Mouse (Mus musculus) testis, postnatal 14 days (tissue): Measurements from ENCODE around the gene Cers5.
A peak's percentile ranks its signal among the peaks of the same experiment; 100 is the strongest.

ENCODE experiments used
- DNase-seq: peaks from one replicate; pipeline ENCODE4 v3.0.0; 2021; ENCODE audit warnings: low spot score

The Cers5 gene

DNA sequence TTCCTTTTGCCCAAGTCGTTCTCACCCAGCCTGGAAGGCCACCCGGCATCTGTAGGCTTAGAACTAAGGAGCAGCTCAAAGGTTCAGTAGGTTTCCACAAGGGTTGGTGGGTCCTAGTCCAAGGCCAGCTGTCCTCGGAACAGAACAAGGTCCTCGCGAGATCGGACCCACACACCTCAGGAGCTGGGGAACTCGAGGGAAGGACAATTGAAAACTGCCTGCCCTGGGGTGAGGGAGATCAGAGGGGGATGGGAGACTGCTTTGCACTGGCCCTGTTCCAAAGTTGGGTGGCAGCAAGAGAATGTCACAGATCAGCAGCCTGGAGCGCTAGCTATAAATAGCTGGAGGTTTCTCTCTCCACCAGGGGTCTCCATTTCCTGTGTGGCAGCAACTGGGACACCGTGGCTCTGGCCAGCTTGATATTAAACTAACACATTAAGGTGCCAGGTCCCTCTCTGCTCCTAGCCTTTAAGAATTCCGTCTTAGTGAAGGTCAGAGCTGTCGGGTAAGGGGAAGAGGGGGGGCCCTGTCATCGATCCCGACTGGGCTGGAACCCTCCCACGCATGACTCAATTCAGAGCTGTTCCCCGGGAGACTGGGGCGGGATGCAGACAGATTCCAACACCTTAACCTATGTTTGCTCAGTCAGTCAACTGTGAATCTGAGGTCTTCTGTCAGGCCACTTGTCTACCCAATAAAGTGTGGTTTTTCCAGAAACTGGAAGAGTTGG is 48.2 kb downstream of the Cers5 start:
- peak; percentile 70 for DNase-seq

DNA sequence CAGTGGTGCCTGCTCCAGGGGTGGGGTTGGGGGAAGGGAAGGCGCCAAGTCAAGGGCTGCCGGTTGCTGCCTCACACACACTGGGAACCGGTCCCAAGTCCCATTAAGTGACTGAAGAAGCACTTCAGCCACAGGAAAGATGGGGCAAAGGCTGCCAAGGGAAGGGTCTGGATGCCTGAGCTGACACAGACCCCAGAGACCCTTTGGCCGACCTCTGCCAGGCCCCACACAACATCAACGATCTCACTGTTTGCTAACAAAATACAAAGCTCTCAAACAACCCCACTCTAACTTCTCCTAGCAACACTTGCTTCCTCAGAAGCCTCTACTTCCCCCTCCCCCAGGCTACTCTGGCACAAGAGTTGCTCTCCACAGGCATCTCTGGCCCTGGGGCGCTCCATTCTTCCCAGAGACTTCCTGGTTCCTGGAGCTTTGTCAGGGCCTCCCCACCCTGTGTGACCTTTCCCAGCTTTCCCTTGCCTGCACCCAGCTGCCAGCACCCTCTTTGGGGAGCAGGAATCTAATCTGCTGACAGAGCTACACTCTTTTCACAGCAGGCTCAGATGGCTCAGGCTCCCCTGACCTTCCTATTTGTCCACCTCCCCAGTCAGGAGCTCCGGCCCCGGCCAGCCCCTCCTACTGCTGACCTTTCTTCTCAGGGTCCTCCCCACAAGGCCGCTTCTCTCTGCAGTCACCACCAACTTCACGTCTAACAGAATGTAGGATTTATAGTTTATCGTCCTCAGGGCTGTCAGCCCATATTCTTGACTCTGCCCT is 49.0 kb downstream of the Cers5 start:
- DNase-seq: peak; percentile 71

GRCm38 (mm10) chr15:99723120-99723514 is 49.6 kb downstream of the Cers5 start:
- DNase-seq: no peak

DNA sequence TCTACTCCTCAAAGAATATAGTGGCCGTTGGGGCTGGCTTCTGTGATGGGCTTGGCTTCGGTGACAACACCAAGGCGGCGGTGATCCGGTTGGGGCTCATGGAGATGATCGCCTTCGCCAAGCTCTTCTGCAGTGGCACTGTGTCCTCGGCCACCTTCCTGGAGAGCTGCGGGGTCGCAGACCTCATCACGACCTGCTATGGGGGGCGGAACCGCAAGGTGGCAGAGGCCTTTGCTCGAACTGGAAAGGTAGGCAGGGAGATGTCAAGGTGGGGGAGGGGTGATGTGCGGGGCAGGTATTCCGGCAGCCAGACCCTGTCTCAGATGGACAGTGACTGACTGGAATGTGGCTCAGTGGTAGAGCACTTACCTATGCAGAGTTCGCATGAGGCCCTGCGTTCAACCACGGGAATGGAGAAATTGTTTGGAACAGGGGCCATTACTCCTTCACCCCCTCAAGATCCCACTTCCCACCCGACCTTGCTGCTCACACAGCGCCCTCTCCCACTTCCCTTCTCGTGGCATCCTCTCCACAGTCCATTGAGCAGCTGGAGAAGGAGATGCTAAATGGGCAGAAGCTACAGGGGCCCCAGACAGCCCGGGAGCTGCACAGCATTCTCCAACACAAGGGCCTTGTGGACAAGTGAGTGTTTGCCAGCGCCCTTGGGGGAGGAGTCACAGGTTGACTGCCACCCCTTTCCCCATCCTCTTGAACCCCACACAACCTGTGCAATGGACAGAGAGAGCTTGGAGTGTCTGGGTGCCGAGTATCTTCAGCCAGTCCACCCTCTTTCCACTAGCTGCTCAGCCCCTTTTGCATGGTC is 50.6 kb downstream of the Cers5 start:
- no peak for DNase-seq

DNA sequence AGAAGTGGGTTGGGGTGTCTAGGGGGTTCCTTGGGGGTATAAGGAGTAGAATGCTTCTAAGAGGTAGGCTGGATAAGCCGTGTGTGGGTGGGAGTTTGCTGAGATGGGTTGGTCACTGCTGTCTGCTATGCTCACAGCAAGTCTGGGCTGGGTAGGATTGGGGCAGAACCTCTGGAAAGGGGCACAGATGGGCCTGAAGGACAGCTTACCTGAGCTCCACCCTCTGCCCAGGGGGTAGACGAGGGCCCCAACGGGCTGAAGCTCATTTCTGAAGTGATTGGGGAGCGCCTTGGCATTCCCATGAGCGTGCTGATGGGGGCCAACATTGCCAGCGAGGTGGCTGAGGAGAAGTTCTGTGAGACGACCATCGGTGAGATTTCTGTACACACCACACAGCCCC is 52.8 kb downstream of the Cers5 start:
- no peak for DNase-seq

DNA sequence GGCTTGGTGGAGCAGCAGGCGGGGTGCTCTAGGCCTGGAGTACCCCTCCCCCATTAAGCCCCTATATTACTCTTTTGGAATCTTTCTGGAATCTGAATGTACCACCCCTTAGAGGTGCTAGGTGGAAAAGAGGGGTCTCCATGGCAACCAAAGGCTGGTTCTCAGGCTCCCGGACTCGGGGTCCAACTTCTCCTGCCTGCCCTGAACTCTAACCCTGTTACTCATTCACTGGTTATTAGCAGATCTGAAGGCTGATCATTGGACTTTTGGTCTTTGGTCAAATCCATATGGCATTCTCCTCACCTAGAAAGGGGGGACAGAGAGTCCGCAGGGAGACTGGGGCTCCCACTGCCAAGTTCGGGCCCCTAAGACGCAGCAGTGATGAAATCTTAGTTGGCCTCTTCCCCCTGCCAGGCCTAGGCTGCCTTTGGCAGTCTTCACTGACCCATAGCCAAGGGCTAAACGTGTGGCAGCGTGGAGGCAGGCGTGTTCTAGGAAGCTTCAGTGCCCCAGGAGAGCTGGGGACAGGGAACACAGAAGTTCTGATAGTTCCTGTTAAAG is 54.1 kb downstream of the Cers5 start:
- DNase-seq: no peak

DNA sequence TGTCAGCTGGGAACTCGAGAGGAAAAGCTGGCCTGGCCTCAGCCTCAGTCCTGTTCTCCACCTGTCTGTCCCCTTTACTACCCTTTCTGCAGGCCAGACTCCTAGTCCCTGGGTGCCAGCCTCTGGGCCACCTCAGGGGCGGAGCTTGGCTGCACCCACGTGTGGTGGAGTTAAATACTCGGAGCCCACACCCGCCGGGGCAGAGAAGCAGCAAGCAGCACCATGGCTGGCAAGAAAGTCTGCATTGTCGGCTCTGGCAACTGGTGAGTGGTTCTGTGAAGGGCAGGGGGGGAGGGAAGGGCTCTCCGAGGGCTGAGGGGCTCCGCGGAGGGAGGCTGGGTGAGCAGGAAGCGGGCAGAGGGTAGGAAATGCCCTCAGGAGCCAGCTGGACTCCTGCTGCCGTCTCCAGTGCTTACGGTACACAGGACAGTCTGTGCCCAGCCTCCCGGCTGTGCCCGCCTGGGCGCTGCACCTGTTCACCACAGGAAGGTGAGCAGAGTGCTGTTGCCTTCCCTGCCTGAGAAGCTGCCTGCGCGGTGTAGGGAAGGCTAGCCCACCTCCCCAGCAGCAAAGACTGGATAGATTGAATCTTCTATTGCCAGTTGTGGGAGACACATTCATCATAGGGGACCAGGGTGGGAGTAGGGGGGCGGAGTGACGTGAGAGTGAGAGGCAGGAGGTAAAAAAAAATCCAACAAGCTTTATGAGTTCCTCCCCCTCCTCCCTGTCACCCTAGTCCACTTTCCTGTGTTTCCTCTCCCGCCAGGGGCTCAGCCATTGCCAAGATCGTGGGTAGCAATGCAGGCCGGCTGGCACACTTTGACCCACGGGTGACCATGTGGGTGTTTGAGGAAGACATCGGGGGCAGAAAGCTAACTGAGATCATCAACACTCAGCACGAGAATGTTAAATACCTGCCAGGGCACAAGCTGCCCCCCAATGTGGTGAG is 55.0 kb downstream of the Cers5 start, which contains the start of gene Gpd1:
Gene Gpd1, plus strand, starts transcription at position 130 of the 949 bp plus-strand sequence.
- no peak for DNase-seq

GRCm38 (mm10) chr15:99716814-99717213 is 55.9 kb downstream of the Cers5 start:
- no peak for DNase-seq

DNA sequence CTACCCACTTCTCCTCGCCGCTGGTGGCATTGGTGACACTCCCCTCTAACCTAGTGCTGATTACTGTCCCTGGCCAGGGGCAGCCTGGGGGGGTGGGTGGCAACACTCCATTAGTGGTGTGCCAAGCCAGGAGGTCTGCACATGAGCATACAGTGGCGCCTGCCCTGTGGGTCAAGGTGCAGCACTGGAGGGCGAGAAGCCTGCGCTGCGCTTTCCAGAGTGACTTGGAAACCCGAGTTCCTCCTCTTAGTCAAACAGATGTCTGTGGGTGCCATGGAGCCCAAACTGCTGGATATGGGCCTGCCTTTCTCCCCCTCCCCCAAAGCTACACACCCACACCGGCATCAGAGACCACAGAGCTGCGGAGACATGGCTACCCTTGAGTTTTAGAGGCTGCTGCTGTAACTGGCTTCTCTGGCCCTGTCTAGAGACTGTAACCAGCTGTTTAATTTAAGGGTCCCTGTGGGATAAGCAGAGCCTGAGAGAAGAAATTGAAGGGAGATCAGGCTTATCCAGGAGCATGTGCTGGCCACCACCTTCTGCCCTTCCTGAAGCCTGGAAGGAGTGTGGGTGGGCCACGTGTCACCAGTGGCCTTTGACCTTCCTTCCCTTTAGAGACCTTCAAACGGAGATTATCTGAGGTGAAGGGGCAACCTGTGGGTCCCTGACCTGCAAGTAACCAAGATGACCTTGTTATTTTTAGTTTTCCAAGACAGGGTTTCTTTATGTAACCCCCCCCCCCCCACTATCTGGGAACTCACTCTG is 56.5 kb downstream of the Cers5 start:
- no peak for DNase-seq

DNA sequence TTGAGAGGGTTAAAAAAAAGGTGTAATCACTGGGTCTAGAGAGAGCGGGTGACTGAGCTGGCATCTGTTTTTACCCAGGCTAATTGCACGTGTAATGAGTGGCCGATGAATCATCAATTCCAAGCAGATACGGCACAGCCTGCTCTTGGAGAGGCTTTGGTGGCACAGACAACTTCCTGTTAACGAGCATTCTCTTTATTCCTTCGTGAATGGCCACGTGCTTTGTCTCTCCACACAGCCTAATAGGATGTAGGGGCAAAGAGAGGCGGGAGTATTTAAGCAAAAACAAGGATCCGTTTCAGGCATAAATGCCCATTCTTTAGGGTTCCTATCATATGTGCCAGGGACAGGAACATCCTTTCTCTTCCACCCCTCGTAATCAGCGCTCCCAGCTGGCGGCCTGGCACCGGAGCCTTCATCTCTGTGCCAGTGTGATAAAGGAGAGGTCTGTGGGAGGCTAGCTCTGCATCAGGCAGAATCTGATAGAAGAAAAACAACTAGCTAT is 57.3 kb downstream of the Cers5 start:
- peak; percentile 73 for DNase-seq

GRCm38 (mm10) chr15:99714858-99715257 is 57.8 kb downstream of the Cers5 start:
- DNase-seq: peak; percentile 68

- DNase-seq: peak; percentile 79
Measured at GRCm38 (mm10) chr15:99714206-99714605, 58.5 kb downstream of the Cers5 start.

- DNase-seq: no peak
Measured at GRCm38 (mm10) chr15:99713569-99713968, 59.1 kb downstream of the Cers5 start.

GRCm38 (mm10) chr15:99712666-99713559 is 59.8 kb downstream of the Cers5 start:
- no peak for DNase-seq

- DNase-seq: no peak
Measured at GRCm38 (mm10) chr15:99711491-99711890, 61.2 kb downstream of the Cers5 start.

DNA sequence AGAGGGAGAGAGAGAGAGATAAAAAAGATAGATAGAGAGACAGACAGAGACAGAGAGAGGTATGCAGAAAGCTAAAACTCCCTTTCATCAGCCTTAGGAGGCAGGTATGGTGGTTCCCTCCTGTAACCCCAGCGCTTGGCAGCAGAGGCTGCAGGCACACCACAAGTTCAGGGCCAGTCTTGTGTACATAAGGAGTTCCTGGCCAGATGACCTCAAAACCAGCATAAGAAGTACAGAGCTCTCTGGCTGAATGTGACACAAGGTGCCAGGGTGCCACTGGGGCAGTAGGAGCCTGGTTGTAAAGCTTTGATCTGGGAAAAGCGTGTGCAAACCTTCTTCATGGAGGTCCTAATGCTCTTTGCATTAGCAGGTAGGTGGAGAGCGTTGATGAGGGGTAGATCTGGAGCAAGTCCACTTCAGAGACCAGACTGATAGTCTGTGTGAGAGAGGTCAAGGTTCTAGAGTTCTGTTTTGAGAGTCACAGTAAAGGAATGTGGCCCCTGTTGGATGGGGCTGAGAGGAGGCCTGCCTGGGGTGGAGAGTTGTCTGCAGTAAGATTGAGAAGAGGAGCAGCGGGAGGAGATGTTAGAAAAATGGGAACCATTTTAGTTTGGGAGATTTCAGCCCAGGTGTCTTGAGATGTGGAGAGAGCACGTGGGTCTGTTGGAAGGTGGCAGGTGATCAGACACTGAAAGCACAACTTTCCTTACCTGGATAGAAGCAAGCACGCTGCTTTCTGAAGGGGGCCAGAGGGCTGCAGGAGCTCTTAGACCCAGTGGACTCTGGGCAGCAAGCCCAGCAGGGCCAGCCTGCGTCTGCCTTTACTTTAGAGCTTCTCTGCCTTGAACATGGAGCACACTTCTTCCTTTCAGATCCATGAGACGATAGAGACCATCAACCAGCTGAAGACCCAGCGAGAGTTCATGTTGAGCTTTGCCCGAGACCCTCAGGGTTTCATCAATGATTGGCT is 62.2 kb downstream of the Cers5 start:
- no peak for DNase-seq

- no peak for DNase-seq
Measured at GRCm38 (mm10) chr15:99708176-99708575, 64.5 kb downstream of the Cers5 start.
